Mouse (Mus musculus): ENCODE results near the gene Itgal. TPM values are rescaled to one million over a fixed set of nuclear protein-coding genes. Genes with fewer than 3 reads are reported as not detected.
"Not testable (repeated sequence)": the region's sequence is repeated elsewhere in the genome, so short reads cannot be mapped to it uniquely, and the experiment has no call there.

Itgal gene
- 0.54 and 0.56 TPM in 2 replicates for polyA plus RNA-seq (2014; fragmentation: Nextera tagmentation; extraction: Ambion mirVana)

- Histone ChIP-seq H3K9me3 (ENCODE audit: control insufficient read depth, low read length) (no peaks in the 10 kb centered on the region), H3K9ac (ENCODE audit: low read depth, low read length) (no peak within 1 kb of the TSS), H3K4me1 (replicated peaks; ENCODE audit: control insufficient read depth, insufficient read depth, low read length) (no peaks in the 10 kb centered on the region), H3K27ac (ENCODE audit: low read depth, low read length) (no peak within 1 kb of the TSS), H3K4me3 (ENCODE audit: low read depth, low read length) (no peak within 1 kb of the TSS), H3K27me3 (ENCODE audit: control insufficient read depth, insufficient read depth, low read length) (no peaks in the 10 kb centered on the region), H3K4me2 (replicated peaks; ENCODE audit: low read depth, low read length) (no peak within 1 kb of the TSS), H3K36me3 (ENCODE audit: control insufficient read depth, insufficient read depth, low read length) (no peaks in the 10 kb centered on the region)
- 88% methylated on average over 11 of the region's 11 CpGs for WGBS
- ATAC-seq (ENCODE audit: low FRiP score) (no peak), DNase-seq (ENCODE audit: low spot score) (no peak)
Observed at GRCm38 (mm10) chr7:127296098-127296497, at the start of gene Itgal. Gene Itgal (plus strand): TSS chr7:127296260.

GRCm38 (mm10) chr7:127250511-127250910, 45.5 kb upstream of the Itgal start:
- WGBS: 95% methylated on average over 8 of the region's 8 CpGs
- H3K4me1 ChIP-seq (replicated peaks; ENCODE audit: control insufficient read depth, insufficient read depth, low read length); H3K9ac ChIP-seq (ENCODE audit: low read depth, low read length); H3K27ac ChIP-seq (ENCODE audit: low read depth, low read length); H3K27me3 ChIP-seq (ENCODE audit: control insufficient read depth, insufficient read depth, low read length); H3K4me2 ChIP-seq (replicated peaks; ENCODE audit: low read depth, low read length); H3K9me3 ChIP-seq (ENCODE audit: control insufficient read depth, low read length); H3K4me3 ChIP-seq (ENCODE audit: low read depth, low read length); ATAC-seq (ENCODE audit: low FRiP score); DNase-seq (ENCODE audit: low spot score); H3K36me3 ChIP-seq (ENCODE audit: control insufficient read depth, insufficient read depth, low read length): not testable (repeated sequence)

DNA sequence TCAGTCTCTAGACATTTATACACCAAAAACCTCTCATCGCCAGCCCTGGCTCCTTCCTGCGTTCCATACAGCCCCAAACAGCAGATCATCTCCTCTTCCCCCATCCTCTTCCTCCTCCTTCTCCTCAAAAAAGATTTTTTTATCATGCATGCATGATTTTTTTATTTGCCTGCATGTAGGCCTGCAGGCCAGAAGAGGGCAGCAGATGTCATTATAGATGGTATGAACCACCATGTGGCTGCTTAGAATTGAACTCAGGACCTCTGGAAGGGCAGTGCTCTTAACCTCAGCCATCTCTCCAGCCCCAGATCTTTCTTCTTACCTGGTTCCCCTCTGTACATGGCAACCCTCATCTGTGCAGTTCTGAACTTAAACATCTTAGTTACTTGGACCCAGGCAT, 43.6 kb upstream of the Itgal start:
- no peaks in the 10 kb centered on the region; the same call in none of the 2 replicates for H3K4me1 ChIP-seq (replicated peaks; ENCODE audit: control insufficient read depth, insufficient read depth, low read length)
- no peak for ATAC-seq (ENCODE audit: low FRiP score)
- 96% methylated on average over 2 of the region's 2 CpGs for WGBS
- no peak overlapping the region for H3K27ac ChIP-seq (ENCODE audit: low read depth, low read length)
- H3K36me3 ChIP-seq (ENCODE audit: control insufficient read depth, insufficient read depth, low read length): no peaks in the 10 kb centered on the region
- no peak overlapping the region for H3K4me2 ChIP-seq (replicated peaks; ENCODE audit: low read depth, low read length)
- H3K9ac ChIP-seq (ENCODE audit: low read depth, low read length): no peak overlapping the region
- no peaks in the 10 kb centered on the region for H3K9me3 ChIP-seq (ENCODE audit: control insufficient read depth, low read length)
- DNase-seq (ENCODE audit: low spot score): peak; percentile 51
- H3K27me3 ChIP-seq (ENCODE audit: control insufficient read depth, insufficient read depth, low read length): no peaks in the 10 kb centered on the region
- no peak overlapping the region for H3K4me3 ChIP-seq (ENCODE audit: low read depth, low read length)

- H3K27ac ChIP-seq (ENCODE audit: low read depth, low read length): peak overlapping the region; percentile 87
- 84% methylated on average over 6 of the region's 6 CpGs for WGBS
- H3K4me1 ChIP-seq (replicated peaks; ENCODE audit: control insufficient read depth, insufficient read depth, low read length): no peaks in the 10 kb centered on the region; the same call in none of the 2 replicates
- no peaks in the 10 kb centered on the region for H3K9me3 ChIP-seq (ENCODE audit: control insufficient read depth, low read length)
- ATAC-seq (ENCODE audit: low FRiP score) (no peak), DNase-seq (ENCODE audit: low spot score) (no peak)
- H3K4me2 ChIP-seq (replicated peaks; ENCODE audit: low read depth, low read length): peak overlapping the region; percentile 80
- peak overlapping the region; percentile 70 for H3K9ac ChIP-seq (ENCODE audit: low read depth, low read length)
- peak overlapping the region; percentile 50 for H3K4me3 ChIP-seq (ENCODE audit: low read depth, low read length)
- H3K27me3 ChIP-seq (ENCODE audit: control insufficient read depth, insufficient read depth, low read length): no peaks in the 10 kb centered on the region
- H3K36me3 ChIP-seq (ENCODE audit: control insufficient read depth, insufficient read depth, low read length): no peaks in the 10 kb centered on the region
Observed at GRCm38 (mm10) chr7:127253341-127253740, 42.7 kb upstream of the Itgal start.

DNA sequence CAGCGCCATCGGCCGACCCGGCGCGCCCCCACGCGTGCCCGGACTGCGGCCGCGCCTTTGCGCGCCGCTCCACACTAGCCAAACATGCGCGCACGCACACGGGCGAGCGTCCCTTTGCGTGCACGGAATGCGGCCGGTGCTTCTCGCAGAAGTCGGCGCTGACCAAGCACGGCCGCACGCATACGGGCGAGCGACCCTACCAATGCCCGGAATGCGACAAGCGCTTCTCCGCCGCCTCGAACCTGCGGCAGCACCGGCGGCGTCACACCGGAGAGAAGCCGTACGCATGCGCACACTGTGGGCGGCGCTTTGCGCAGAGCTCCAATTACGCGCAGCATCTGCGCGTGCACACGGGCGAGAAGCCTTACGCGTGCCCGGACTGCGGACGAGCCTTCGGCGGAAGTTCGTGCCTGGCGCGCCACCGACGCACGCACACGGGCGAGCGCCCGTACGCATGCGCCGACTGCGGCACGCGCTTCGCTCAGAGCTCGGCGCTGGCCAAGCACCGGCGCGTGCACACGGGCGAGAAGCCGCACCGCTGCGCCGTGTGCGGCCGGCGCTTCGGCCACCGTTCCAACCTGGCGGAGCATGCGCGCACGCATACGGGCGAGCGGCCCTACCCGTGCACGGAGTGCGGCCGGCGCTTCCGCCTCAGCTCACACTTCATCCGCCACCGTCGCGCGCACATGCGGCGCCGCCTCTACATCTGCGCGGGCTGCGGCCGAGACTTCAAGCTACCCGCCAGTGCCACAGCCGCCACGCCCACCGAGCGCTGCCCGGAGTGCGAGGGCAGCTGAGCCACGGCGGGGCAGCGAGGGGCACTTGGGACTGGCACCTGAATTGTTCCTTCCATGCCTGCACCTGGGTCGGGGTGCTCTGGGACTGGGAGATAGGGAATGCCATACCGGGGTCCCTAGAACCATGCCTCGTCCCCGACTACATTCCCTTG, 42.0 kb upstream of the Itgal start:
- peak; percentile 99 for DNase-seq (ENCODE audit: low spot score)
- H3K36me3 ChIP-seq (ENCODE audit: control insufficient read depth, insufficient read depth, low read length): no peaks in the 10 kb centered on the region

GRCm38 (mm10) chr7:127255008-127255407, 41.1 kb upstream of the Itgal start:
- no peak for ATAC-seq (ENCODE audit: low FRiP score)
- Histone ChIP-seq H3K9me3 (ENCODE audit: control insufficient read depth, low read length) (no peaks in the 10 kb centered on the region), H3K36me3 (ENCODE audit: control insufficient read depth, insufficient read depth, low read length) (no peaks in the 10 kb centered on the region), H3K4me3 (ENCODE audit: low read depth, low read length) (peak overlapping the region; percentile 50), H3K4me2 (replicated peaks; ENCODE audit: low read depth, low read length) (peak overlapping the region; percentile 80), H3K27me3 (ENCODE audit: control insufficient read depth, insufficient read depth, low read length) (no peaks in the 10 kb centered on the region), H3K4me1 (replicated peaks; ENCODE audit: control insufficient read depth, insufficient read depth, low read length) (peaks cover 2% of the 10 kb centered on the region), H3K9ac (ENCODE audit: low read depth, low read length) (peak overlapping the region; percentile 72; the same call in 1 of the 2 replicates), H3K27ac (ENCODE audit: low read depth, low read length) (no peak overlapping the region; the same call in 1 of the 2 replicates)
- DNase-seq (ENCODE audit: low spot score): no peak
- 38% methylated on average over 4 of the region's 4 CpGs for WGBS

More for the DNA sequence above, 42.0 kb upstream of the Itgal start:
- H3K9ac ChIP-seq (ENCODE audit: low read depth, low read length): peak overlapping the region; percentile 72
- H3K4me2 ChIP-seq (replicated peaks; ENCODE audit: low read depth, low read length): peak overlapping the region; percentile 80
- H3K9me3 ChIP-seq (ENCODE audit: control insufficient read depth, low read length): no peaks in the 10 kb centered on the region
- H3K4me3 ChIP-seq (ENCODE audit: low read depth, low read length): peak overlapping the region; percentile 50
- H3K27me3 ChIP-seq (ENCODE audit: control insufficient read depth, insufficient read depth, low read length): no peaks in the 10 kb centered on the region
- peak; percentile 96 for ATAC-seq (ENCODE audit: low FRiP score)
- 1% methylated on average over 132 of the region's 136 CpGs for WGBS
- peaks cover 2% of the 10 kb centered on the region for H3K4me1 ChIP-seq (replicated peaks; ENCODE audit: control insufficient read depth, insufficient read depth, low read length)
- H3K27ac ChIP-seq (ENCODE audit: low read depth, low read length): peak overlapping the region; percentile 87

DNA sequence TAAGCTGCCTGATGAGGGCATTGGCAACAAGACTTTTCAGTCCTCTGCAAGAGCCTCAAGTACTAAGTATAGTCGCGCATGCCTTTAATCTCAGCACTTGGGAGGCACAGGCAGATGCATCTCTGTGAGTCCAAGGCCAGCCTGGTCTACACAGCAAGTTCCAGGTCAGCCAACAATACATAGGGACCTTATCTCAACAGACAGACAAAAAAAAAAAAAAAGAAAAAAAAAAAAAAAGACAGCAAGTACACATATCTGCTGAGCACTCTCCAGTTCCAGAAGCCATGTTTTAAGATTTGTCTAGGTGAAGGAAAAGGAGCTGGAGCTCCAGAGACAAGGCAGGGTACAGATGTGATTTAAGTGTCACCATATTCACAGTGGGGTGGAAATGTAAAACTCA, 40.1 kb upstream of the Itgal start:
- Histone ChIP-seq H3K4me2 (replicated peaks; ENCODE audit: low read depth, low read length) (no peak overlapping the region), H3K9me3 (ENCODE audit: control insufficient read depth, low read length) (no peaks in the 10 kb centered on the region), H3K4me1 (replicated peaks; ENCODE audit: control insufficient read depth, insufficient read depth, low read length) (peaks cover 2% of the 10 kb centered on the region), H3K36me3 (ENCODE audit: control insufficient read depth, insufficient read depth, low read length) (no peaks in the 10 kb centered on the region), H3K9ac (ENCODE audit: low read depth, low read length) (no peak overlapping the region), H3K27me3 (ENCODE audit: control insufficient read depth, insufficient read depth, low read length) (no peaks in the 10 kb centered on the region), H3K4me3 (ENCODE audit: low read depth, low read length) (no peak overlapping the region), H3K27ac (ENCODE audit: low read depth, low read length) (no peak overlapping the region)
- ATAC-seq (ENCODE audit: low FRiP score): no peak
- WGBS: 90% methylated on average over 2 of the region's 2 CpGs
- no peak for DNase-seq (ENCODE audit: low spot score)

- DNase-seq (ENCODE audit: low spot score): no peak
- WGBS: 84% methylated on average over 5 of the region's 5 CpGs
- no peak overlapping the region for H3K27ac ChIP-seq (ENCODE audit: low read depth, low read length)
Observed at GRCm38 (mm10) chr7:127256518-127256917, 39.5 kb upstream of the Itgal start.

More at GRCm38 (mm10) chr7:127256518-127256917, 39.5 kb upstream of the Itgal start:
- H3K4me2 ChIP-seq (replicated peaks; ENCODE audit: low read depth, low read length): no peak overlapping the region
- H3K36me3 ChIP-seq (ENCODE audit: control insufficient read depth, insufficient read depth, low read length): no peaks in the 10 kb centered on the region
- peaks cover 2% of the 10 kb centered on the region for H3K4me1 ChIP-seq (replicated peaks; ENCODE audit: control insufficient read depth, insufficient read depth, low read length)
- no peak overlapping the region for H3K9ac ChIP-seq (ENCODE audit: low read depth, low read length)
- no peaks in the 10 kb centered on the region for H3K27me3 ChIP-seq (ENCODE audit: control insufficient read depth, insufficient read depth, low read length)
- H3K4me3 ChIP-seq (ENCODE audit: low read depth, low read length): no peak overlapping the region
- no peaks in the 10 kb centered on the region for H3K9me3 ChIP-seq (ENCODE audit: control insufficient read depth, low read length)
- ATAC-seq (ENCODE audit: low FRiP score): no peak

All from hindbrain, embryonic 11.5 days (tissue).